Mouse (Mus musculus): ENCODE measurements around the gene Mtnr1a.
"Not testable (repeated sequence)": the region's sequence is repeated elsewhere in the genome, so short reads cannot be mapped to it uniquely, and the experiment has no call there.

The Mtnr1a gene

GRCm38 (mm10) chr8:45068759-45069386, at the start of gene Mtnr1a:
TSS of gene Mtnr1a (plus strand) at chr8:45069137.
- DNase-seq (ENCODE audit: low spot score) = peak; percentile 11

GRCm38 (mm10) chr8:45019241-45019640, 49.7 kb upstream of the Mtnr1a start:
- no peak for DNase-seq (ENCODE audit: low spot score)

- no peak for DNase-seq (ENCODE audit: low spot score)
Observed at GRCm38 (mm10) chr8:45021171-45021570, 47.8 kb upstream of the Mtnr1a start.

GRCm38 (mm10) chr8:45021911-45022665, 46.8 kb upstream of the Mtnr1a start:
- DNase-seq (ENCODE audit: low spot score) = no peak

- DNase-seq (ENCODE audit: low spot score) = no peak
Observed at GRCm38 (mm10) chr8:45028081-45028497, 40.8 kb upstream of the Mtnr1a start.

GRCm38 (mm10) chr8:45038350-45038749, 30.6 kb upstream of the Mtnr1a start:
- no peak for DNase-seq (ENCODE audit: low spot score)

GRCm38 (mm10) chr8:45044160-45044559, 24.8 kb upstream of the Mtnr1a start:
- DNase-seq (ENCODE audit: low spot score) = no peak

- no peak for DNase-seq (ENCODE audit: low spot score)
Observed at GRCm38 (mm10) chr8:45050451-45050850, 18.5 kb upstream of the Mtnr1a start.

- DNase-seq (ENCODE audit: low spot score) = no peak
Observed at GRCm38 (mm10) chr8:45051236-45051635, 17.7 kb upstream of the Mtnr1a start.

GRCm38 (mm10) chr8:45052205-45052604, 16.7 kb upstream of the Mtnr1a start:
- no peak for DNase-seq (ENCODE audit: low spot score)

- no peak for DNase-seq (ENCODE audit: low spot score)
Observed at GRCm38 (mm10) chr8:45052618-45053017, 16.3 kb upstream of the Mtnr1a start.

- no peak for DNase-seq (ENCODE audit: low spot score)
Observed at GRCm38 (mm10) chr8:45055500-45055899, 13.4 kb upstream of the Mtnr1a start.

GRCm38 (mm10) chr8:45056810-45057209, 12.1 kb upstream of the Mtnr1a start:
- DNase-seq (ENCODE audit: low spot score) = no peak

GRCm38 (mm10) chr8:45060083-45060482, 8.9 kb upstream of the Mtnr1a start:
- no peak for DNase-seq (ENCODE audit: low spot score)

- no peak for DNase-seq (ENCODE audit: low spot score)
Observed at GRCm38 (mm10) chr8:45062311-45062710, 6.6 kb upstream of the Mtnr1a start.

GRCm38 (mm10) chr8:45062982-45063924, 5.7 kb upstream of the Mtnr1a start:
- no peak for DNase-seq (ENCODE audit: low spot score)

GRCm38 (mm10) chr8:45064197-45064869, 4.6 kb upstream of the Mtnr1a start:
- DNase-seq (ENCODE audit: low spot score) = no peak

GRCm38 (mm10) chr8:45065391-45065790, 3.5 kb upstream of the Mtnr1a start:
- DNase-seq (ENCODE audit: low spot score) = not testable (repeated sequence)

- DNase-seq (ENCODE audit: low spot score) = no peak
Observed at GRCm38 (mm10) chr8:45070949-45071348, 2.0 kb downstream of the Mtnr1a start.

- no peak for DNase-seq (ENCODE audit: low spot score)
Observed at GRCm38 (mm10) chr8:45080850-45081249, 11.9 kb downstream of the Mtnr1a start.

- no peak for DNase-seq (ENCODE audit: low spot score)
Observed at GRCm38 (mm10) chr8:45093599-45093998, 24.7 kb downstream of the Mtnr1a start.
